Mouse (Mus musculus): ENCODE measurements around the gene Clec3b. TPM values are rescaled to one million over a fixed set of nuclear protein-coding genes. Genes with fewer than 3 reads are reported as not detected.
A peak's percentile ranks its signal among the peaks of the same experiment; 100 is the strongest.

Clec3b gene
- polyA plus RNA-seq, 1 experiment, result 8.4 TPM

- DNase-seq (ENCODE audit: extremely low spot score in 1 of 2, low spot score in 1 of 2), result no peak
Measured at GRCm38 (mm10) chr9:123152026-123152425, 1.3 kb downstream of the Clec3b start.

DNA sequence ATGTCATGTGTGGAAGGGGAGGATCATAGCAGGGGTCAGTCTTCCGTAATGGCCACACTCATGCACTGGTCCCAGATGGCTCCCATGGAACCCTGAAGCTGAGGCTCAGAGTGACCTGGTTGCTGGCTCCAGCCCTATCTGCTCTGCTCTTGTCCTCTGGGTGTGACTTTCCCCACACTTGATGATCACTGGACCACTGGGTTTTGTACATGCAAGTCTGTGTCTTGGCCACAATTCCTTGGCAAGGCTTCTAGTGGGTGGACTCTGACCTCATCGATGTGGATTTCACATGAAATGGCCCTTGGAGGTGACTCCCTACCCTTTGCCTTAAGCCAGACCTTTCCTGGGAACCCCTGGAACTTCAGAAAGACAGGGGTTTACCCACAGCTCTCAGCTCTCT is 2.4 kb downstream of the Clec3b start:
- no peak for DNase-seq (ENCODE audit: extremely low spot score in 1 of 2, low spot score in 1 of 2)

DNA sequence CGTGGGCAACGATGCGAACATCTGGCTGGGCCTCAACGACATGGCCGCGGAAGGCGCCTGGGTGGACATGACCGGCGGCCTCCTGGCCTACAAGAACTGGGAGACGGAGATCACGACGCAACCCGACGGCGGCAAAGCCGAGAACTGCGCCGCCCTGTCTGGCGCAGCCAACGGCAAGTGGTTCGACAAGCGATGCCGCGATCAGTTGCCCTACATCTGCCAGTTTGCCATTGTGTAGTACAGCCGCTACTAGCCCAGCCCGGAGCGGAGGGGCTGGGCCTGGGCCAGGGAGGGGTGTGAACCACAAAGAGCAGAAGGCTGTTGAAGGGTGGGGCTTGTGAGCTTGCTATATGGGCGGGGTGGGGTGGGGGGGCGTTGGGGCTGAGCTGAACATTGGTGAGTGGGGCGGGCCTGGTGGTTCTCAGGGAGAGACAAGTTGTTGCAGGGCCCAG is 6.2 kb downstream of the Clec3b start:
- peak in 1 of 2 experiments; percentile 28 for DNase-seq (ENCODE audit: extremely low spot score in 1 of 2, low spot score in 1 of 2)

- DNase-seq (ENCODE audit: extremely low spot score in 1 of 2, low spot score in 1 of 2), result no peak
Measured at GRCm38 (mm10) chr9:123157699-123158098, 7.0 kb downstream of the Clec3b start.

DNA sequence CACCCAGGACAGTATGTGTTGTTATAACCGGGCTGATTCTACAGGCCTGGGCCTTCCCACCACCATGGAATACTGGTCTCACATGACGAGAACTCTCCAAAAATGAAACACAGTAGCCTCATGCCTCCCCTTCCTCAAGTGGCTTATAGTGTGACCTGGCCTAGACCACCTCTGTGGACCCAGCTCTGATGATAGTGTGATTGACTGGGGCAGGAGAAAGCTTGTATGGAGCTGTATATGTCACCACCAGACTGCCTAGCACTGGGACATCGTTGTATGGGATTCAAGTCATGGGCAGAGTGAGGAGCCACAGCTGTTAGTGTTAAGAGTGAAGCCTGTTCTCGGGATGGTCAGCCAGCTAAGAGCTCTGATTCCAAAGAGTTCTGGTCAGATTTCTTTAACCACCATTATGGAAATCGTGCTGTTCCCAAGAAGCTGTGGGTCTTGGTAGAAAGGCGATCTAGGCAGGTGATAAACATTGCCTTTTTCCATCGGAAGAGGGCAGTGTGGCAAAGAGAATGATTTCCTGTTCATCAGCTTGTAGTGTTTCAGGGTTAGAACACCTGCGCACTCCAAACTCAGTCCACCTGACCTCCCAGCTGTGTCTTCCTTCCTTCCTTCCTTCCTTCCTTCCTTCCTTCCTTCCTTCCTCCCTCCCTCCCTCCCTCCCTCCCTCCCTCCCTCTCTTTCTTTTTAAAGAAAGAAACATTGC is 7.5 kb downstream of the Clec3b start:
- peak in 1 of 2 experiments; percentile 69 for DNase-seq (ENCODE audit: extremely low spot score in 1 of 2, low spot score in 1 of 2)

DNA sequence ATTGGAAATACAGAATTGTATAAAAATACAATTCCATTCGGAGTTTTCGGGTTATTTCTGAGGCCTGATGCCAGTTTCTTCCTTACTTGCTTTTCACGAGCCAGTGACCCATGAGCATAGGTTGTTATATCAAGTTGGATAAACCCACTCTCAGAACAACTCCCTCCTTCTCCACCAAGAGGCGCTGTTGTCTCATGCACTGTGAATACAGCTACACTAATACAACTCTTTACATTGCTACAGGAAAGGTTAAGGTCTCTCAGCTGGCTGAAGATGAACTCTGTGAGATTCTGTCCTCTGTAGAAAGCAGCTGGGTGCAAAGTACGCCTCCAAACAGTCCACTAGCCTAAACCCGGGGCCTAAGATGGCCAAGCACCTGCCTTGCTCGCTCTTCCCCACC is 8.6 kb downstream of the Clec3b start:
- DNase-seq (ENCODE audit: extremely low spot score in 1 of 2, low spot score in 1 of 2), result peak; percentile 44 to 92

GRCm38 (mm10) chr9:123161792-123162191 is 11.0 kb downstream of the Clec3b start:
- no peak for DNase-seq (ENCODE audit: extremely low spot score in 1 of 2, low spot score in 1 of 2)

DNA sequence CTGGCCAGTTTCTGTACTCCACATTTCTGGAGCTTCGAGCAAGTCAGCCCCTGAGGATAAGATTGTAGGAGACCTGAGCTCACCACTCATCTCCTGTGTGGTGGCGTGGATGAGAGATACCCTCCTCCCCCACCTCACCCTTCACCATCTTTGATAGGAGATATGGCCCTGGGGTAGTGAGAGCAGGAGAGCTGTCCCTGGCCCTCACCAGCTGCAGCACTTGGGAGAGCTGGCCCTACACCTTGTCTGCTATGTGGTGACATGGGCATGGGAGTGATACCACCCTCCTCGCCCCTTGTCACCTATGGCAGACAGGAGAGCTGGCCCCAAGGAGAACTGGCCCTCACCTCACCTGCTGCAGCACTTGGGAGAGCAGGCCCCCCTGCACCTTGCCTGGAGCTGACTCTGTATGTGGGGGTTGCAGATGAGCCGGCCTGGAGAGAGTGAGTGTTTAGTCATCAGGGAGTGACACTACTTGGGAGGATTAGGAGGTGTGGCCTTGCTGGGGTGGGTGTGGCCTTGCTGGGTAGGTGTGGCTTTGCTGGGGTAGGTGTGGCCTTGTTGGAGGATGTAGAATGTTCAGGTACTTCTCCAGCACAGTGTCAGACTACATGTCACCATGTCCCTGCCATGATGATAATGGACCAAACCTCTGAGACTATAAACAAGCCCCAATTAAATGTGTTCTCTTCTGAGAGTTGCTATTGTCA is 12.4 kb downstream of the Clec3b start:
- no peak for DNase-seq (ENCODE audit: extremely low spot score in 1 of 2, low spot score in 1 of 2)

- no peak for DNase-seq (ENCODE audit: extremely low spot score in 1 of 2, low spot score in 1 of 2)
Measured at GRCm38 (mm10) chr9:123165781-123166443, 15.2 kb downstream of the Clec3b start.

DNA sequence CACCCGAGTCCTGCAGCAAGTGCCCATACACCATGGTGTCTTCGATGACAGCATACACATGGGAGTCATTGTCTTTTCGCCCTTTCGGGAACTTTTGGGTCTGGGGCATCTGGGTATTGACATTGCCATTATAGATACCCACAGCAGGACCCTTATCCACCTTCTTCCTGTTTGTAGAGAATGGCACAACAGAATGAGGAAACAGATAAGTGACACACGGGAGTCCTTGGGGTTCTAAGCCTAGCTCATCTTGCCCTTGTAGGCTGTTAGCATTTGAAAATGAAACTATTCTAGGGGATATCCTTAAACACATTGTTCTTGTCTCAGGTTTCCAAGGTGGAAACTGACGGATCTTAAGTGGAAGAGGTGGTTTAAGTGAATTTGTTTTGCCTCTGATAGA is 23.0 kb downstream of the Clec3b start:
- no peak for DNase-seq (ENCODE audit: extremely low spot score in 1 of 2, low spot score in 1 of 2)

DNA sequence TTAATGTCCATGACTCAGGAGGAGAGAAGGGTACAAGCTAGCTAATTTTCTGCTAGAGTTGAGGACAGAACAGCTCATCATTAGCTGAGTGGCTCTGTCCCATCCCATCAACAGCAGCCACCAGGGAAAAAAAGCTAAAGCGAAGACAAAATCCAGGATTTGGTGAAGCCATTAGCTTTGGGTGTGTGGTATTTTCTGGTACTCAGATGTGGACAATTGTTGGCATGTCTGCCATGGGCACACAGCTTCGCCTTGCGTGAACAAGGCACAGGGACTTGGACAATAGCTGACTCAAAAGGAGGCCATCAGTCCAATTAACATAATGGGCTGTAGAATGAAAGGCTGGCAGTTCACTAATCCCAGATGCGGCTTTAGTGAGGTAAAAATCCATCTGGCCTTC is 23.6 kb downstream of the Clec3b start:
- no peak for DNase-seq (ENCODE audit: extremely low spot score in 1 of 2, low spot score in 1 of 2)

GRCm38 (mm10) chr9:123177380-123178048 is 26.8 kb downstream of the Clec3b start:
- DNase-seq (ENCODE audit: extremely low spot score in 1 of 2, low spot score in 1 of 2), result no peak

GRCm38 (mm10) chr9:123180003-123180402 is 29.3 kb downstream of the Clec3b start:
- no peak for DNase-seq (ENCODE audit: extremely low spot score in 1 of 2, low spot score in 1 of 2)

DNA sequence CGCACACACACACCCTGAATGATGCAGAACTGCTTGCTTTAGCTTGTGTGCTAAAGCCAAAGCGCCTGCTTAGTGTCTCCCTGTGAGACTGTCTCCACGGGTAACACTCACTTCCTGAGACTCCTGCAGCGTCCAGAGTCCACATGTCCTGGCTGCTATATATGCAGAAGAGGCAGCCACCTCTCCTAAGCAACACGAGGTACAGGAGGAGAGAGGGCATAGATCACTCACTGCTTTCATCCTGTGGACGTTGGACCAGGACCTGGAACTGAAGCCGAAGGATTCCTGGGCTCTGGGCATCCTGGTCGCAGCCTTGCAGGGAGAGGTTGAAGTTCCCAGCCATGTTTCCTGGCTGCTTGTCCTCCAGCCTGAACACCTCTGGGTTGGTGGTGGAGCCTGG is 32.5 kb downstream of the Clec3b start:
- DNase-seq (ENCODE audit: extremely low spot score in 1 of 2, low spot score in 1 of 2), result no peak

DNA sequence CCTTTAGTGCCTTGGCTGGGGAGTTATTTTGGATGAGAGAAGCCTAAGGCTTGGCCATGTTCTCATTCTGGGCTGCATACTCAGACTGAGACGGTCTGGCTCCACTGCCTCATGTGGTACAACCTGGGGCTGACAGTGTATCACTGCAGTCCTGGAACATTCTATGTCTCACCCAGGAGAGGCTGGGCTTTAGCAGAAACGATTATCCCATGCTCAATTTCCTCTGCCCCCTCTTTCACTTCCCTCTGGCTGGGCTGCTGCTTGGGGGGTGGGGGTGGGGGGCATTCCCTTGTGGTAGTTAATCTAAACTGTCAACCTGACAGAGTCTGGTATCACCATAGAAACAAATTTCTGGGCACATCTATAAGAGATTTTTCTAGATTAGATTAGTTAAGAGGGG is 34.8 kb downstream of the Clec3b start:
- no peak for DNase-seq (ENCODE audit: extremely low spot score in 1 of 2, low spot score in 1 of 2)

DNA sequence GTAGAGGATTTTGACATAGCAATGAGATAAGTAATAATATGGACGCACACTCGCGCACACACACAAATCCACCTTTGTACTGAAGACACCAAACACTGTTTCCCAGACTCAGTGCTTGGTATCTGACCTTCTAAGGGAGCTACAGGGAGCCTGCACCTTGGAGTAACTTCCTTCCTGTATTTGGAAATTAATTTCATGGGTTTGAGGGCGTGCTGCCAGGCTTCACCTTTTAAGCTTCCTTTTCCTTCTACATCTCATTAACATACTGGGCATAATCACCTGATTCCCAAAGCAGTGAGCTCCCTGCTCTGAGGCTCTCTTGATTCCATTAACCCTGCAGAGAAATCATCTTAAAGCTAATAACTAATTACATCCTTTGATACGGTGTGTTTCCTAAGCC is 35.4 kb downstream of the Clec3b start:
- no peak for DNase-seq (ENCODE audit: extremely low spot score in 1 of 2, low spot score in 1 of 2)

DNA sequence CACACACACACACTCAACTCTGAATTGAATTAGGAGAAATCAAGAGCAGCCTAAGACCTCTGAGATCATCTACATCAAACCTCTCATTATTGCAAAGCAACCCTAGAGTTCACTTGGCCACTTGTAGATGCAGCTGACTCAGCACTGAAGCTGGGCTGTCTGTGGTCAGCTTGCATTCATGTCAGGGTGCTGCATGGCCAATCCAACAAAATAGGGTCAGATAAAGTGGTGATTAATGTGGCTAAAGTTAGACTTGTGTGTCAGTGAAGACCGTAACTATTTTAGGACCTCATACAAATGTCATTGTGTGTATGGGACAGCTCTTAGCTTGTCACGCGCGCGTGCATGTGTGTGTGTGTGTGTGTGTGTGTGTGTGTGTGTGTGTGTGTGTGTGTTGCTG is 36.8 kb downstream of the Clec3b start:
- no peak for DNase-seq (ENCODE audit: extremely low spot score in 1 of 2, low spot score in 1 of 2)

GRCm38 (mm10) chr9:123188271-123188670 is 37.5 kb downstream of the Clec3b start:
- no peak for DNase-seq (ENCODE audit: extremely low spot score in 1 of 2, low spot score in 1 of 2)

- no peak for DNase-seq (ENCODE audit: extremely low spot score in 1 of 2, low spot score in 1 of 2)
Measured at GRCm38 (mm10) chr9:123200116-123200515, 49.4 kb downstream of the Clec3b start.

GRCm38 (mm10) chr9:123206526-123206925 is 55.8 kb downstream of the Clec3b start:
- no peak for DNase-seq (ENCODE audit: extremely low spot score in 1 of 2, low spot score in 1 of 2)

GRCm38 (mm10) chr9:123206948-123207347 is 56.2 kb downstream of the Clec3b start:
- no peak for DNase-seq (ENCODE audit: extremely low spot score in 1 of 2, low spot score in 1 of 2)

All from frontal cortex, adult 2 months (tissue).